Mouse (Mus musculus): Measurements from ENCODE around the gene Atp5mpl.

DNA sequence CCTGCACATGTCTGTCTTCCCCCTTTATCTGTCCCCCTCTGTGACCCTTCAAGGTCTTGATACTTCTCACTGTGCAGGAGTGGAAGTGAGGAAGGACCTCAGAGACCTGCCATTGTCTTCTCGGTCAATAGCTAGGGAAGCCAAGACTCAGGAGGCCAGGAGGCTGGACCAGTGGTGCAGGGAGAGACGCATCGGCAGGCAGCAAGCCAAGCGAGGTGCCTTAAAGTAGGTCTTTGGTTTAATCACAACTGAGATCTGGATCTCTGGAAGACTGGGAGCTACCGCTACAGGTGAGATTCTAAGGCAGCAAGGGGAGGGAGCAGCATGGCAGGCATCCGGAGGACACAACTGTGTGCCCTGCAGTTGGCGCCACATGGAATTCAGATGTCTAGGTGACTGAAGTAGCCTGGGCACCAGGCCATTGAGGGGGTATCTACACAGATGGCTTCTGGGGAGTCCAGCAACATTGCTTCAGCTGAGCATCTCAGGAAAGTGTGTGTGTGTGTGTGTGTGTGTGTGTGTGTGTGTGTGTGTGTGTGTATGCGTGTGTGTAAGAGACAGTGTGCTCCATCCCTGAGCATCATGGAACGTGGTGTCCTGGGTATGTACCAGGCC lies 35.3 kb downstream of the Atp5mpl start:
- TF ChIP-seq CTCF (IDR thresholded peaks at IDR 0.05; ENCODE audit: borderline replicate concordance, insufficient read depth, low read depth, low read length) (no peak), POLR2A (IDR thresholded peaks at IDR 0.05; ENCODE audit: borderline replicate concordance, insufficient read depth, low read length) (no peak)
